8 mouse cellular contexts compared by ENCODE assay signal in the genomic region with DNA sequence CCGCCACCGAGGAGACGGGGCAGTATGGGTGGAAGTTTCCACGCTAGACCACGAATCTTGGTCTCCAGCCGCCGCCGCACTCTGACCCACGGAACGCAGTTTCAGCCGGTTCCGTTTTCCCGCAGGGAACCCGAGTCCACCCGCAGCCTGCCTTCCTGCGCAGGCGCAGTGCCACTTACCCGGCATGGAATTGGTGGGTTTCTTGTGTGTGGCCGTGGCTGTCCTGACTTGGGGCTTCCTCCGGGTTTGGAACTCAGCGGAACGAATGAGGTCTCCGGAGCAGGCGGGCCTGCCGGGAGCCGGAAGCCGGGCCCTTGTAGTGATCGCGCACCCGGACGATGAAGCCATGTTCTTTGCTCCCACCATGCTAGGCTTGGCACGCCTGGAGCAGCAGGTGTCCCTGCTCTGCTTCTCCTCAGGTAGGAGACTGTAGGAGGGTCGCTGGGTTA. TPM values are rescaled to one million over a fixed set of nuclear protein-coding genes. Genes with fewer than 3 reads are reported as not detected.
DNase-seq lines count a peak whose midpoint lies in the region; ATAC-seq and TF ChIP-seq lines count a peak whose summit lies in the region.

A gene (plus strand): TSS at position 185 of the 449 bp plus-strand sequence.
A gene (minus strand): TSS at position 266 of the 449 bp plus-strand sequence.

- peak; percentile 86 for DNase-seq in 3T3-L1 (ENCODE audit: low read depth, low spot score)
- DNase-seq in adrenal gland, postnatal 36 days: peak; percentile 88 to 90
- DNase-seq in heart, adult 2 months: peak; percentile 86 to 89
- DNase-seq in kidney, adult 8-10 months: peak; percentile 82 to 85
- DNase-seq in midbrain, embryonic 14.5 days: peak; percentile 91
- DNase-seq in spleen, adult 12 weeks (ENCODE audit: low spot score): peak; percentile 73

- no peaks in the 10 kb centered on the region for H3K36me3 ChIP-seq in embryonic facial prominence, embryonic 12.5 days
- peaks cover 6% of the 10 kb centered on the region for H3K36me3 ChIP-seq in heart, adult 2 months (ENCODE audit: control insufficient read depth, insufficient read depth, low read length)
- H3K36me3 ChIP-seq in limb, embryonic 12.5 days: no peaks in the 10 kb centered on the region
- H3K36me3 ChIP-seq in midbrain, embryonic 14.5 days (ENCODE audit: control insufficient read depth, insufficient read depth, low read length): no peaks in the 10 kb centered on the region

- intact Hi-C loops in heart, adult 2 months (cut with DNase I): loop anchor here (2.0 kb wide), 1 partner anchor 37 kb away; no protein-coding TSS in a partner anchor

- peaks cover 1% of the 10 kb centered on the region; the same call in 1 of the 2 replicates for H3K79me2 ChIP-seq in heart, adult 2 months (replicated peaks; ENCODE audit: control insufficient read depth, insufficient read depth, low read length)

- H3K4me2 ChIP-seq in embryonic facial prominence, embryonic 12.5 days (replicated peaks): peak within 1 kb of the TSS; percentile 81
- H3K4me2 ChIP-seq in limb, embryonic 12.5 days: peak within 1 kb of the TSS; percentile 68
- peak within 1 kb of the TSS; percentile 87 for H3K4me2 ChIP-seq in midbrain, embryonic 14.5 days (ENCODE audit: low read length)

- 0 out of 2 replicates have a peak, but pooled peaks have one; percentile 18 for TF ChIP-seq EP300 in heart, adult 2 months (IDR thresholded peaks at IDR 0.05; ENCODE audit: insufficient read depth, low read depth, low read length)

- TF ChIP-seq POLR2A in heart, adult 2 months (IDR thresholded peaks at IDR 0.05; ENCODE audit: insufficient read depth, low read depth, low read length): peak; percentile 69

- ATAC-seq in embryonic facial prominence, embryonic 12.5 days (ENCODE audit: insufficient number of reproducible peaks, insufficient read depth, low FRiP score, low TSS enrichment): peak; percentile 49; the same call in 1 of the 2 replicates
- no peak; the same call in 1 of the 2 replicates for ATAC-seq in limb, embryonic 12.5 days (ENCODE audit: insufficient number of reproducible peaks, insufficient read depth, low FRiP score, low TSS enrichment, low read depth)
- peak; percentile 62; the same call in 1 of the 2 replicates for ATAC-seq in midbrain, embryonic 14.5 days (ENCODE audit: low FRiP score, low TSS enrichment)

- under 1% methylated on average over 33 of the region's 33 CpGs for WGBS in embryonic facial prominence, embryonic 12.5 days
- under 1% methylated on average over 33 of the region's 33 CpGs for WGBS in heart, adult 2 months
- WGBS in limb, embryonic 12.5 days: under 1% methylated on average over 33 of the region's 33 CpGs
- under 1% methylated on average over 33 of the region's 33 CpGs for WGBS in midbrain, embryonic 14.5 days

- H3K9me3 ChIP-seq in embryonic facial prominence, embryonic 12.5 days: no peaks in the 10 kb centered on the region
- no peaks in the 10 kb centered on the region for H3K9me3 ChIP-seq in limb, embryonic 12.5 days
- H3K9me3 ChIP-seq in midbrain, embryonic 14.5 days (ENCODE audit: control insufficient read depth, low read length): no peaks in the 10 kb centered on the region

- peak within 1 kb of the TSS; percentile 98 for H3K27ac ChIP-seq in embryonic facial prominence, embryonic 12.5 days
- H3K27ac ChIP-seq in heart, adult 2 months: peak within 1 kb of the TSS; percentile 99
- H3K27ac ChIP-seq in limb, embryonic 12.5 days: peak within 1 kb of the TSS; percentile 94
- H3K27ac ChIP-seq in midbrain, embryonic 14.5 days (replicated peaks; ENCODE audit: low read depth, low read length): peak within 1 kb of the TSS; percentile 97

- no peak for TF ChIP-seq CTCF in heart, adult 2 months (IDR thresholded peaks at IDR 0.05)

- peaks cover 11% of the 10 kb centered on the region; the same call in 1 of the 2 replicates for H3K4me1 ChIP-seq in embryonic facial prominence, embryonic 12.5 days
- peaks cover 3% of the 10 kb centered on the region for H3K4me1 ChIP-seq in heart, adult 2 months (ENCODE audit: control insufficient read depth, insufficient read depth, low read length)
- H3K4me1 ChIP-seq in limb, embryonic 12.5 days (replicated peaks): peaks cover 15% of the 10 kb centered on the region
- H3K4me1 ChIP-seq in midbrain, embryonic 14.5 days (ENCODE audit: control insufficient read depth, insufficient read depth, low read length): peaks cover 14% of the 10 kb centered on the region; the same call in 1 of the 2 replicates

- peak within 1 kb of the TSS; percentile 99 for H3K9ac ChIP-seq in embryonic facial prominence, embryonic 12.5 days
- peak within 1 kb of the TSS; percentile 96 for H3K9ac ChIP-seq in heart, adult 2 months (ENCODE audit: low read depth, low read length)
- H3K9ac ChIP-seq in limb, embryonic 12.5 days (replicated peaks): peak within 1 kb of the TSS; percentile 98
- peak within 1 kb of the TSS; percentile 97 for H3K9ac ChIP-seq in midbrain, embryonic 14.5 days (replicated peaks; ENCODE audit: low read length)

- H3K27me3 ChIP-seq in embryonic facial prominence, embryonic 12.5 days: no peaks in the 10 kb centered on the region
- no peaks in the 10 kb centered on the region for H3K27me3 ChIP-seq in heart, adult 2 months (ENCODE audit: control insufficient read depth, insufficient read depth, low read length)
- no peaks in the 10 kb centered on the region for H3K27me3 ChIP-seq in limb, embryonic 12.5 days
- no peaks in the 10 kb centered on the region for H3K27me3 ChIP-seq in midbrain, embryonic 14.5 days (ENCODE audit: control insufficient read depth, insufficient read depth, low read length)

- peak within 1 kb of the TSS; percentile 91 for H3K4me3 ChIP-seq in embryonic facial prominence, embryonic 12.5 days
- H3K4me3 ChIP-seq in heart, adult 2 months: peak within 1 kb of the TSS; percentile 90
- H3K4me3 ChIP-seq in limb, embryonic 12.5 days (replicated peaks): peak within 1 kb of the TSS; percentile 90
- H3K4me3 ChIP-seq in midbrain, embryonic 14.5 days (replicated peaks; ENCODE audit: low read depth, low read length): peak within 1 kb of the TSS; percentile 96

RNA-seq across cellular contexts. Expression of the first gene that starts in this region (rescaled TPM):
- 10 to 100 TPM in 1 of 2 experiments, 1 to 10 TPM in 1; 7.2 to 10.0 TPM for total RNA-seq in adrenal gland, postnatal 36 days (2021)
- polyA plus RNA-seq in embryonic facial prominence, embryonic 12.5 days (2016; fragmentation: Nextera tagmentation; extraction: Ambion mirVana): 10.5 and 11.0 TPM in 2 replicates
- 1 to 10 TPM; 3.1 to 3.5 TPM for total RNA-seq in heart, adult 2 months (2021)
- polyA plus RNA-seq in heart, adult 2 months (2012; rRNA removed): 3.5 and 4.8 TPM in 2 replicates
- 9.5 and 12.0 TPM in 2 replicates for polyA plus RNA-seq in limb, embryonic 12.5 days (2016; fragmentation: Nextera tagmentation; extraction: Ambion mirVana)
- 6.6 and 6.7 TPM in 2 replicates for polyA plus RNA-seq in midbrain, embryonic 14.5 days (2014; fragmentation: Nextera tagmentation; extraction: Ambion mirVana)

RNA-seq across cellular contexts. Expression of the second gene that starts in this region (rescaled TPM):
- 100 to 1,000 TPM; 180 to 205 TPM for total RNA-seq in adrenal gland, postnatal 36 days (2021)
- 187 and 199 TPM in 2 replicates for polyA plus RNA-seq in embryonic facial prominence, embryonic 12.5 days (2016; fragmentation: Nextera tagmentation; extraction: Ambion mirVana)
- 100 to 1,000 TPM; 124 to 133 TPM for total RNA-seq in heart, adult 2 months (2021)
- 79.1 and 102 TPM in 2 replicates for polyA plus RNA-seq in heart, adult 2 months (2012; rRNA removed)
- polyA plus RNA-seq in limb, embryonic 12.5 days (2016; fragmentation: Nextera tagmentation; extraction: Ambion mirVana): 187 and 193 TPM in 2 replicates
- 170 and 211 TPM in 2 replicates for polyA plus RNA-seq in midbrain, embryonic 14.5 days (2014; fragmentation: Nextera tagmentation; extraction: Ambion mirVana)
